Mouse (Mus musculus): ENCODE data around the gene Zbtb12.

The Zbtb12 gene

DNA sequence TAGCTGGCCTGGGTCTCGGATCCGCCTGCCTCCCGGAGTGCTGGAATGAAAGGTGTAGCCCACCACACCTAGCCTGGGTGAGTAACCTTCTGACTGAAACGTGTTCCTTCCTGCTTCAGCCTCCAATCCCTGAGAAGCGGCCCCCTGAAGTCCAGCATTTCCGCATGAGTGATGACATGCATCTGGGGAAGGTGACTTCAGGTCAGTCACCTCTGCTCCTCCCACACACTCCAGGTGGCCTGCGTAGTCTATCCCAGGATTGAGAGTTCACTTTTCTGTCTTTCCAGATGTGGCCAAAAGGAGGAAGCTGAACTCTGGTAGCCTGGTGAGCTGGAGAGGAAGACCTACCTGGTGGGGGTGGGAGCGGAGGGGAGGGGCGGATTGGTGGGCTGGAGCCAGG, 23.6 kb downstream of the Zbtb12 start:
- DNase-seq: no peak

DNA sequence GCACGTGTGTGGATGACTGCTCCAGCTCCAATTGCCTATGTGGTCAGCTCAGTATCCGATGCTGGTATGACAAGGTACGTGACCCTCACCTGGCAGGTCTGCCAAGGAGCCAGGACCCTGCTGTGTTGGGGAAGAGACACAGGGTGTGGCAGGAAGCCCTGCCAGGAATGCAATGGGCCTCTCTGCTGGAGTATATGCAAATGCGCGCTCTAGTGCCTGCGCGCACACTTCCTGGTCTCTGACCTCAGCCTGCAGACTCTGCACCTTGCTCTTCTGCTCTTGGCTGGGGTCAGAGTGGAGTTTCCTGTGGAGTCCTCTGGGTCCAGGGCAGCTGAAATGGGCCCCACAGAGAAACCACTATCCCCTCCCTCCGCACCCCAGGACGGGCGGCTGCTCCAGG, 31.7 kb downstream of the Zbtb12 start:
- DNase-seq: no peak

DNA sequence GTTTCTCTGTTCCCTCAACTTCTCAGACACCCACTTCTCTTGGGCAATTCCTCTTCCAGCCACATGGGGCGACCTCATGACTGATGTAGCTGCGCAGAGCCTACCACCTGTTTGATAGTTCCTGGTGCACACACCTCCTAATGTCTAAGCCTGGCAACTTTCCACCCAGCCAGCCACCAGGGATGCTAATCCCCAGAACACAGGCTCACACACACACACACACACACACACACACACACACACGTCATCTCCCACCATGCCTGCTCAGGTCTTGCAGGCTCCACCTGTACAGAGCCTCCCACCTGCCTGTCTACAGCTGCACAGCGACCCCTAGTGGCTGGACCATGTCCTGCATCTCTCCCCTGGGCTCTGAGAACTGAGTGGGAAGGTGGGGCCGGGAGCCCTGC, 32.7 kb downstream of the Zbtb12 start:
- peak; percentile 74 for DNase-seq

DNA sequence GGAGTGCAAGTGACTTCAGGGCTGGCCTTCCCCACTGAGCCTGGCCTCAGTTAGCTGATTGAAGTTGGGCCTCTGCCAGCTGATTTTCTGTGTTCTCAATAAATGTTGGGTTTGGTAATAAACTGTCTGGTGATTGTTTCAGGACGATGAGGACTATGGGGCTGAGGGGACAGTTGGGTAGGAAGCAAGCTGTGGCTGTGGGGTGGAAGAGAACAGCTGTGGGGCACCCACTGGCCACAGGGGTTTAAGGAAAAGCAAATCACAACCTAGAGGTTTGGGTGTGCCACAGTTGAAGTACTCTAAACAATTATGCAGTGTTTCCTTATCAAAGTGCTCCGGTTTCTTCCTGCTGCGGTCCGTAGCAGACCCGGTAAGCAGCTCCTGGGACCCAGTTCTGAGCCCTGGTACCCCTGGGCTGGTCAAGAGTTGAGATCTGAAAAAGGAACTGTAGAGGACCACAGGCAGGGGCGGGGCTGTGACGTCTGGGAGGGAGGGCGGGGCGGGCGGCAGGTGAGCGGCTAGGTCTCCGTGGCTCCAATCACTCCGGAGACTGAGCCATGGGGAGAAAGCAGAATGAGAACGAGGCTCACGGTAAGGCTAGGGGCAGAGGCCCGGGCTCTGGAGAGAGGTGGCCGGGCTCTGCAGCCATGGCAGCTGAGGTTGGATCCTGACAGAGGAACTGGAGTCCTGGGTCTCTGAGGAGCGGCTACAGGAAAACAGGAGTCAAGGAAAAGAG, 34.8 kb downstream of the Zbtb12 start, which contains the start of gene Slc44a4:
TSS of gene Slc44a4 (plus strand) at position 537 of the 736 bp plus-strand sequence.
- DNase-seq: no peak

DNA sequence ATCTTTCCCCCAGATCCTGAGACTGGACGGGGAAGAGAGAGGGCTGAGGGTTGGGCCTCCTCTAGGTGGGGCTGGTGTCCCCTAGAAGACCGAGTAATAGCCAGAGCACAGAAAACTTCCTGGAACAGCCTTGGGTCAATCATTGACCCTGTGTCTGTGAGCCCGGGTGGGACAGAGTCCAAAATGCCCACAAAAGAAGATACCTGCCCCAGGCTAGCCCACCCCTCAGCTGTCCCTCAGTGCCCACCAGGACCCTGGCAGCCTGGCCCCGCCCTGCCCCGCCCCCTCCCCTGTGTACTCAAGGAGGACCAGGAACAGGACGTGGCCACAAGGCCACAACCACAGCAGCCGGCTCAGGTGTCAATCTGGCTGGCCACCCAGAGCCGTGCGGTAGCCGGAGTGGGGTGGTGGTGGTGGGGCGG, 36.1 kb downstream of the Zbtb12 start:
- no peak for DNase-seq

DNA sequence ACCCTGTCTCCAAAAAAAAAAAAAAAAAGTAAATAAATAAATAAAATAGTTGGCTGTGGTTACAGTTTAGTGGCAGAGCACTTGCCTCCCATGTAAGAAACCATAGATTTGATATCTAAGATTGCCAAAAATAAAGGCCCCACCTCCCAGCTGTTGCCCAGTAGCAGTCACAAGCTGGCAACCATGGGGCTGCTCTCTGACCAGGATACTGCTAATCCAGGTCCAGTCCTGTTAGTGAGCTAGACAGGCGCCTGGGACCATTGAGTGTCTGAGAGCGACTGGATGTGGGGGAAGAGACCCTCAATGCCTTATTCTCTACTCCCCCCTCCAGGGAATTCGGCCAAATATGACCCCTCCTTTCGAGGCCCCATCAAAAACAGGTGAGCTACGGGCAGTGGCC, 37.0 kb downstream of the Zbtb12 start:
- no peak for DNase-seq

DNA sequence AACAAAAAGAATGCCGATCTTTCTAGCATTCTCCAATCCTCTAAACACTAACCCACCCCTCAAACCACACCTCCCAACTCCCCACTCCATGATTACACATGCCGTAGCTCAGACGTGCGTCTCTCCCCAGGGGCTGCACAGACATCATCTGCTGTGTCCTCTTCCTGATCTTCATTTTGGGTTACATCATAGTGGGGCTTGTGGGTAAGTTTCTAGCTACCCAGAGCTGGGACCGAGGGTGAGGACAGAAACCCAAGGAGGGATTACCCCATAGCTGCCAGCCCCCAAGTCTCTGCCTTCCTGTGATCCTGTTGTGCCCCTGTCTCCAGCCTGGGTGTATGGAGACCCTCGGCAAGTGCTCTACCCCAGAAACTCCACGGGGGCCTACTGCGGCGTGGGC, 37.9 kb downstream of the Zbtb12 start:
- DNase-seq: no peak

DNA sequence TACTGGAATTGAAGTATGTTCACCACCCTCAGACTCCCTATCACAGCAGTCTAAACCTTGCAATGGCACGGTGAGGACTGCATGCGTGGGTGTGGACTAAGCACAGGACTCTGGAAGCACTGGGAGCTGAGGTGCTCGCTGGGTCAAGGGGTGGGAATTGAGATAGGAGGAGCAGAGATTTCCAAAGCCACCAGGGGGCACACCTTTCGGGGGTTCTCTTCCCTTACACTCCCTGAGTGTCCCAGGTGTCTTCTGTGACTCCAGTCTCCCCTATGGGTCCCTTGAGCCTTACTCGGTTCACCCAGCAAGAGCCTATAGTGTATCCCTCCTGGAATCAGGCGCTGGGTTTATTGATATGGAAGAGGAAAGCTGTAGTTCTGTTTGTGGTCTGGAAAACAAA, 43.7 kb downstream of the Zbtb12 start:
- no peak for DNase-seq

DNA sequence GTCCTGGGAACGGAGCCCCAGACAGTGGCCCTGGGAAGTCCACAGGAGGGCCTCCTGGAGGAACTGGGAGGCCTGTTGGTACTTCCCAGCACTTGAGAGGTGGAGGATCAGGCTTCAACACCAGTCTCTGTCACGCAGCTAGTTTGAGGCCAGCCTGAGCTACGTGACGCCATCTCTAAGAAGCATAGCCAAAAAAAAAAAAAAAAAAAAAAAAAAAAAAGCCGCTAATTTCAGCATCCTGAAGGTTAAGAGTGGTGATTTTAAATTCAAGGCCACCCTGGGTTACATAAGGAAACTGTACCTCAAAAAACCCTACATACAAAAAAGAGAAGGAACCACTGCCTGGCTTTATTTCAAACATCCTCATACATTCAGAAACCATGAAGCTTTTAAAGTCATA, 45.0 kb downstream of the Zbtb12 start:
- DNase-seq: no peak

DNA sequence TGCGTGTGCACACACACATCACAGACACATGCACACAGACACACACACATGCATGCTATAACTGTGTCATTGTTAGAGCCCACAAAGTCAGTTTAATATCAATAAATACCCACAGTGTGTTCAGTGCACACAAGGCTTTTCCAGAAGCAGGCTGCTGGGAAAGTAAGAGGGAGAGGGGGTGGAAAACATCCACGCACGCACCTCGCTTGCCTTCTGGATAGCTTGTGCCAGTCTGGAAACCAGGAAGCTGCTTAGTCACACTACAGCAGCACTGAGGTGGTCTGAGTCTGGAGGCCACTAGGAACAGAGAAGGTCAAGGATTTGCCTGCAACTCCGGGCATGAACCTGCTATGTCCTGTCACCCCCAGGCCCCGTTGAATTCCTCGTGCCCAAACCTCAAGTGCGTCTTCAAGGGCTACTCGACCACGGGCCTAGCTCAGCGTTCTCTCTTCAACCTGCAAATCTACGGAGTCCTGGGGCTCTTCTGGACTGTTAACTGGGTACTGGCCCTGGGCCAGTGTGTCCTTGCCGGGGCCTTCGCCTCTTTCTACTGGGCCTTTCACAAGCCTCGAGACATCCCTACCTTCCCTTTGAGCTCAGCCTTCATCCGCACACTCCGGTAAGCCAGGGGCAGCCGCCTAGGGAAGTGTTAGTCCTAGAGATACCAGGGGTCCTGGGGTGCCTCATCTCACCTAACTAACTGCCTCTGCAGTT, 48.2 kb downstream of the Zbtb12 start:
- no peak for DNase-seq

DNA sequence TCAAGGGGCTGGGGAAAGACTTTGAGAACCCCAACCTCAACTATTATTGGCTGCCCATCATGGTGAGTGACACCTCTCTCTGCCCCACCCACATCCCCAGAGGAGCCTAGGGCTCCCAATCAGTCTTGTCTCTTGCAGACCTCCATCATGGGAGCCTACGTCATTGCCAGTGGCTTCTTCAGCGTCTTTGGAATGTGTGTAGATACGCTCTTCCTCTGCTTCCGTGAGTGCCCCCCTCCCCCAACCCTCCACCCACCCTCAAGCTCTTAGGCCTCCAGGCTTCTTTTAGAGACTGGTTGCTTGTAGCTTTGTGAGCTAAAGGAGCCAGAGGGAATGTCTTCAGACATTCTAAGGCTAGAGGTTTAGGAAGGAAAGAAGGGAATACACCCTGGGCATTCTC, 49.6 kb downstream of the Zbtb12 start:
- no peak for DNase-seq

DNA sequence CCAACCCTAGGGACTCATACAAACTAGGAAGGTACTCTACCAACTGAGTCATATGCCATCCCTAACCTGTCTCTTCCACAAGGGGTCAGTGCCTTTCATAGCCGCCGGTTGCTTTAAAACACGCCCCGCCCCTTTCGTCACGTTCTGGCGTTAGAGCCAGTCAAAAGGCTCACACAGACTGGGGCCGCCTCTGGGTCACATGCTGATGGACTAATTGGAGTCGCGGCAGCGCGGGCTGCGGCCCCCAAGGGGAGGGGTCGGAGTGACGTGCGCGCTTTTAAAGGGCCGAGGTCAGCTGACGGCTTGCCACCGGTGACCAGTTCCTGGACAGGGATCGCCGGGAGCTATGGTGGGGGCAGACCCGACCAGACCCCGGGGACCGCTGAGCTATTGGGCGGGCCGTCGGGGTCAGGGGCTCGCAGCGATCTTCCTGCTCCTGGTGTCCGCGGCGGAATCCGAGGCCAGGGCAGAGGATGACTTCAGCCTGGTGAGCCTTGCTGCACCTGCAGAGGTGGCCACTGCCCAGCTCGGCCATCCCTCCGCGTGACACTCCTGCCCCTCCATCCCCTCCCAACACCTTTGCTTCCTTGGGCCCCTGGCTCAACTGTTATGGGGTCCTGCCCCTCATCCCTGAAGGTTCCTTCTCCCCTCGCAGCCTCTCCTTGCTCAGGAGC, 51.9 kb downstream of the Zbtb12 start, which contains the start of gene Neu1:
TSS of gene Neu1 (plus strand) at position 193 of the 674 bp plus-strand sequence.
- peak; percentile 96 for DNase-seq

DNA sequence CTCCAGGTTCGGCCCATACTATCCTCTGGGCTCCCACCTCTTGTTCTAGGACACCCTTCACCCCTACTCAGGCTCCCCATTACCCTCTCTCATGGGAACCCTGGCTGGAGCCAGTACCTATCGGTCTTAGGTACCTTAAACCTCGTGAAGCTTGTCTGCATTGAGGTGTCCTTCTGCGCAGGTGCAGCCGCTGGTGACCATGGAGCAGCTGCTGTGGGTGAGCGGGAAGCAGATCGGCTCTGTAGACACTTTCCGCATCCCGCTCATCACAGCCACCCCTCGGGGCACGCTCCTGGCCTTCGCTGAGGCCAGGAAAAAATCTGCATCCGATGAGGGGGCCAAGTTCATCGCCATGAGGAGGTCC, 52.4 kb downstream of the Zbtb12 start:
- peak; percentile 32 for DNase-seq

DNA sequence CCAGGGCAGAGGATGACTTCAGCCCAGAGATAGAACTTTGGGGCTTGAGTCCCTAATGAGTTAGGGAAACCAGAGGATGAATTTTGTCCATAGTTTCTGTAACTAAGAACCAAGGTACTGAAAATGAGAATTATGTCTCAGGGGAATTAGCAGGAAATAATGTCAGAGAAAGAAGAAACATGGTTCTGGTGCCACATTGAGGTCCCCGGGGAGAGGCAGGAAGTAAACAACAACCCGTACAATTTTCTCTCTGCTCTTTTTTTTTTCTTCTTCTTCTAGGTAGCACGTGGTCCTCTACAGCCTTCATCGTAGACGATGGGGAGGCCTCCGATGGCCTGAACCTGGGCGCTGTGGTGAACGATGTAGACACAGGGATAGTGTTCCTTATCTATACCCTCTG, 53.0 kb downstream of the Zbtb12 start:
- DNase-seq: no peak

DNA sequence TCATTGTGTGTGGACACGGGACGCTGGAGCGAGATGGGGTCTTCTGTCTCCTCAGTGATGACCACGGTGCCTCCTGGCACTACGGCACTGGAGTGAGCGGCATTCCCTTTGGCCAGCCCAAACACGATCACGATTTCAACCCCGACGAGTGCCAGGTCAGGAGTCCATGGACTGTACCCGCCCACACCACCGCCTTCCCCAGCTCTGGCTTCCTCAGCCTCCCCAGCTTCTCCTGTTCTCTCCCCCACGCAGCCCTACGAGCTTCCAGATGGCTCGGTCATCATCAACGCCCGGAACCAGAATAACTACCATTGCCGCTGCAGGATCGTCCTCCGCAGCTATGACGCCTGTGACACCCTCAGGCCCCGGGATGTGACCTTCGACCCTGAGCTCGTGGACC, 54.7 kb downstream of the Zbtb12 start:
- no peak for DNase-seq

DNA sequence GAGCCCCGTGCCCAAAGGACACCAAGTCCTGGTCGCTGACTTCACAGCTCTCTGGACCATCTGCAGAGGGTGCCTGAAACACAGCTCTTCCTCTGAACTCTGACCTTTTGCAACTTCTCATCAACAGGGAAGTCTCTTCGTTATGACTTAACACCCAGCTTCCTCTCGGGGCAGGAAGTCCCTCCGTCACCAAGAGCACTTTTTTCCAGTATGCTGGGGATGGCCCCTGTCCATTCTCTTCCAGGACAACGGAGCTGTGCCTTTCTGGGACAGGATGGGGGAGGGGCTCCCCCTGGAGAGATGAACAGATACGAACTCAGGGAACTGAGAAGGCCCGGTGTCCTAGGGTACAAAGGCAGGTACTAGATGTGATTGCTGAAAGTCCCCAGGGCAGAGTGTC, 55.5 kb downstream of the Zbtb12 start:
- no peak for DNase-seq

DNA sequence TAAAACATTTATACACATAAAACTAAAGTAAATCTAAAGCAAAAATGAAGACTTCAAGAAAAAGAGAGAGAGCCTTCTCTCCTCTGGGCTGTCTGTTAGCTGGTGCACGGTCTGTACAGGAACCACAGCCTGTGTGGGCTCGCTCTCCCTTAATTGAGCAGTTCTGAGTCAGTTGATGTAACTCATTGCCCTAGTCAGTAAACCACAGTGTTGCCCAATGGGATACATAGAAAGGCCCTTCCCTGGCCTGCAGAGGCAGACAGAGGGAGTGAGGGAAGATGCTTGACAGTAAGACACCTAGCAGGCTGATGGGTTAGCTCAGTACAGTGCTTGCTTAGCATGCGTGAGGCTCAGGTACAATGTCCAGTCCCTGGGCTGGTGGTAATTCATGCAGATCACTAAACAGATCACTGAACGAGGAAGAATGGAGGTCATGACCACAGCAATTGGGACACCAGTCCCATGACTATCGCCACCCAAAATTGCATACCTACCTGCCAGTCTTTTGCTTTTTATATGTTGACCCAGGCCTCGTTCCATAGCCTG, 58.8 kb downstream of the Zbtb12 start:
- DNase-seq: no peak

DNA sequence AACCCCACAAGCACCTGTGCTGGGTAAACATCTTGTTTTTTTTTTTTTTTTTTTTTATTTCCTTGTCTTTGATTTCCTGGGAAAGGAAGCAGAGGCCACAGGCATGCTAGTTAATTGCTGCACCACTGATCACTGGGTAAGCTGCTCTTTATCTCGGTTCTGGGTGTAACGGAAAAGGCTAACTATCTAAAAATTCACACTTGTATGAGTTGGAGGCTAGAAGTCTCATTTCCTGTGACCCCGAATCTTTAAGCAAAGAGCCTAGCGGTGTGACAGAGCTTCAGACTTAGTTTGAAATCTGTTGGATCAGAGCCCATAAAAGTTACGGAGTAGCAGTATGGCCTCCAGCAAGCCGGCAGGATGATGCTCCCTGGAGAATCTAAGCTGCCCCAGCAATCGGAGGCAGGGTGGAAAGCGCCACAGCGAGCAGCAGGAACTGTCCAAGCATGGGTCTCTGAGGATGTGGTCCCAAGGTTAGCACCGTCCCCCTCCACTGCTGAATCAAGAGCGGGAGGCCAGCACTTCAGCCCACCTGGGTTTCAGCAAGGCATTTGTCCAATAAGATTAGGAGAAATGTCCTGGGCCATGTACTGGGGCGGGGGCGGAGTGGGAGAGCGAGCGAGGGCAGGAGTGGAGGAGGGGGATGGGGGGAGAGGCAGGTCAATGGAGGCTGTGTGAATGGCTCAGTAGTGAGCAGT, 62.2 kb downstream of the Zbtb12 start:
- no peak for DNase-seq

DNA sequence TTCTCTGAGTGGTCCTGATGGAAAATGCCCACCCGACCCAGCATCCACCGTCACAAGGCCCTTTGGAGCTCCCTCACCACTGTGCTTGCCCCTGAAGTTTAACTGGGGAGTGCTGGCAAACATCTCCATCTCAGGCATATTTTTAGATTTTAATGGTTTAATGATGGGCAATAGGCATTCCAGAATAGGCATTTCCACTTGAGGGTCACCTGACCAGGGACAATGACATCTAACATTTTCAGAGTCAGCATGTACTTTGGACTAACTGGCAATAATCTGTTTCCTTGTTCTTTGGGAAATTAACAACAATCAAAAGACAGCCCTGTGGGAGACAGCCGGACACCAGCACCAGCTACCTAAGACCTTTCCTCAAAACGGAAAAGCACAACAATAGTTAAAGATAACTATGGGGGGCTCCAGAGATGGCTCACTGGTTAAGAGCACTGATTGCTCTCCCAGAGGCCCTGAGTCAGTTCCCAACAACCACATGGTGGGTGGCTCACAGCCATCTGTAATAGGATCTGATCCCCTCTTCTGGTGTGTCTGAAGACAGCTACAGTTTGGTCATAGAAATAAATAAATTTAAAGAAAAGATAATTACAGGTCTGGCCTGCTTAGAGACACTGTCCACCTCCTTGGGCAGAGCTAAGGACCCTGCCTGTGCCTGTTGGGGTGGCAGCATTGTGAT, 64.0 kb downstream of the Zbtb12 start:
- no peak for DNase-seq

DNA sequence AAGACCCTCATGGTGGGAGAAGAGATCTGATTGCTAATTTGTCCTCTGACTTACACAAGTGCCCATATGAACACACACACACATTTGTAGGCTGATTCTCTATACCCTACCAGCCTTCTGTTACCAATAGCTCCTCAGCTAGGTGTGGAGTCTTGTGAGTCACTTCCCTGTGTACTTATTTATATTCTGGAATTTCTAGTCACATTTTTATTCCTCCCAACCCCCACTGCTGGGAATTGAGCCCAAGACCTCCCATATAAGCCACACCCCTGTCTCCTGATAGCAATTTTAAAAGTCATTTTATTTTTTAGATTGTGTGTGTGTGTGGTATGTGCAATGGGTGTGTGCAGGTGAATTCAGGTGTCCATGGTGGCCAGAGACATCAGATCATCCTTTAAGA, 65.1 kb downstream of the Zbtb12 start:
- DNase-seq: no peak

Data from right cerebral cortex, postnatal 4 days (tissue).